Mouse (Mus musculus): Measurements from ENCODE around the gene Prcd. TPM values are rescaled to one million over a fixed set of nuclear protein-coding genes. Genes with fewer than 3 reads are reported as not detected.

Prcd gene
- polyA plus RNA-seq, 1 experiment from 2014 or later: 1.7 TPM

Other genes starting within 250 kb of the Prcd start
- 7.8 and 11.6 TPM in 2 replicates for gene Rnf157, start 240.5 kb upstream of the Prcd start, polyA plus RNA-seq (2015; fragmentation: Nextera tagmentation; extraction: Ambion mirVana)
- 29.2 and 35.4 TPM in 2 replicates for gene Ubald2, start 219.4 kb upstream of the Prcd start, polyA plus RNA-seq (2015; fragmentation: Nextera tagmentation; extraction: Ambion mirVana)
- gene Qrich2, start 187.3 kb upstream of the Prcd start, polyA plus RNA-seq (2015; fragmentation: Nextera tagmentation; extraction: Ambion mirVana): 0.07 TPM in 1 of 2 replicates, not detected in the other
- gene Prpsap1, start 159.3 kb upstream of the Prcd start, polyA plus RNA-seq (2015; fragmentation: Nextera tagmentation; extraction: Ambion mirVana): 98.6 and 99.1 TPM in 2 replicates
- 3.6 and 4.5 TPM in 2 replicates for gene Sphk1, start 122.6 kb upstream of the Prcd start, polyA plus RNA-seq (2015; fragmentation: Nextera tagmentation; extraction: Ambion mirVana)
- gene Ube2o, start 72.1 kb upstream of the Prcd start, polyA plus RNA-seq (2015; fragmentation: Nextera tagmentation; extraction: Ambion mirVana): 5.5 and 6.9 TPM in 2 replicates
- not detected in 2 replicates for gene Aanat, start 67.1 kb upstream of the Prcd start, polyA plus RNA-seq (2015; fragmentation: Nextera tagmentation; extraction: Ambion mirVana)
- gene Rhbdf2, start 26.5 kb upstream of the Prcd start, polyA plus RNA-seq (2015; fragmentation: Nextera tagmentation; extraction: Ambion mirVana): 9.9 and 10.3 TPM in 2 replicates
- 11.6 and 12.3 TPM in 2 replicates for gene Cygb, start 779 bp downstream of the Prcd start, polyA plus RNA-seq (2015; fragmentation: Nextera tagmentation; extraction: Ambion mirVana)
- gene St6galnac1, start 122.0 kb downstream of the Prcd start, polyA plus RNA-seq (2015; fragmentation: Nextera tagmentation; extraction: Ambion mirVana): not detected in 2 replicates
- 14.9 and 17.6 TPM in 2 replicates for gene Mxra7, start 174.5 kb downstream of the Prcd start, polyA plus RNA-seq (2015; fragmentation: Nextera tagmentation; extraction: Ambion mirVana)
- gene Mettl23, start 189.7 kb downstream of the Prcd start, polyA plus RNA-seq (2015; fragmentation: Nextera tagmentation; extraction: Ambion mirVana): 69.8 and 74.8 TPM in 2 replicates
- 72.8 and 73.3 TPM in 2 replicates for gene Jmjd6, start 189.9 kb downstream of the Prcd start, polyA plus RNA-seq (2015; fragmentation: Nextera tagmentation; extraction: Ambion mirVana)
- gene Mfsd11, start 198.9 kb downstream of the Prcd start, polyA plus RNA-seq (2015; fragmentation: Nextera tagmentation; extraction: Ambion mirVana): 30.5 and 39.0 TPM in 2 replicates
- gene Srsf2, start 199.6 kb downstream of the Prcd start, polyA plus RNA-seq (2015; fragmentation: Nextera tagmentation; extraction: Ambion mirVana): 516 and 543 TPM in 2 replicates